ENCODE assay signal across 30 mouse cellular contexts in the genomic region with DNA sequence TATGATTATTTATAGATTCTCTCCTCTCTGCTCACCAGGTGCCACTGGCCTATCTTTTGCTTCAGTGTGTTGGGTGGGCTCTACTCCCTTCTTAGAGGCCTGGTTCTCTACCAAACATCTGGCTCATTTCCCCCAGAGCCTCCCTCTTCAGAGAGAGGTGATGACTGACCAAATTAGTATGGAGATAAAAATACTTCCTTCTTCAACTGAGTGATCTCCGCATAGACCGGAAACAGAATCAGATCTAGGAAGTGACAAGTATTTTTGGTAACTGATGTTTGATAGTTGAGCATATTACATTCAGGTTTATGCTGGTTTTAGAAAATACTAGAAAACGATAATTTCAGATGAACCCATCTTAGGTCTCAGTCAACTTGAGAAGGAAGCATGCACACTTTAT.
A peak's percentile ranks its signal among the peaks of the same experiment; 100 is the strongest.
DNase-seq lines count a peak whose midpoint lies in the region; ATAC-seq and TF ChIP-seq lines count a peak whose summit lies in the region.
"Had no signal": no experiment of that assay in that cellular context is flagged by ENCODE, and none has a peak within 500 bp of the region (broad histone marks: within the 10 kb centered on the region; RNA-seq: fewer than 3 reads in every experiment).

No protein-coding gene starts in this region.

- H3K4me1 ChIP-seq in MEL (ENCODE audit: control insufficient read depth in 1 of 2, insufficient read depth in 2 of 2, low read length in 2 of 2), result peaks cover 10 to 17% of the 10 kb centered on the region in 2 experiments
- H3K4me1 ChIP-seq: heart, embryonic 10.5 days; heart, embryonic 15.5 days had no signal

- TF ChIP-seq CTCF in MEL (IDR thresholded peaks at IDR 0.05 in 2 of 3, conservative IDR thresholded peaks at IDR 0.05 in 1 of 3; ENCODE audit: control insufficient read depth in 1 of 3, insufficient read depth in 1 of 3, low read depth in 2 of 3, low read length in 3 of 3, poor library complexity in 1 of 3, severe bottlenecking in 1 of 3), result no peak

- no peak overlapping the region for H3K4me3 ChIP-seq in MEL (ENCODE audit: control insufficient read depth in 1 of 2, insufficient read depth in 1 of 2, low read depth in 2 of 2, low read length in 2 of 2)
- H3K4me3 ChIP-seq: erythroblast, embryonic 14.5 days; forebrain, embryonic 12.5 days; heart, embryonic 10.5 days; heart, embryonic 15.5 days; limb, embryonic 10.5 days; limb, embryonic 15.5 days; midbrain, embryonic 13.5 days; neural tube, embryonic 13.5 days had no signal

- peaks cover 5 to 33% of the 10 kb centered on the region in 2 experiments for H3K36me3 ChIP-seq in MEL (ENCODE audit: control insufficient read depth in 1 of 2, insufficient read depth in 2 of 2, low read length in 2 of 2)
- H3K36me3 ChIP-seq: forebrain, embryonic 12.5 days; heart, embryonic 10.5 days; heart, embryonic 15.5 days; limb, embryonic 10.5 days; limb, embryonic 15.5 days; midbrain, embryonic 13.5 days; neural tube, embryonic 13.5 days had no signal

- peak; percentile 22 for ATAC-seq in granulocyte monocyte progenitor cell, adult 5-6 weeks (replicated peaks; ENCODE audit: poor library complexity, severe bottlenecking)
- peak; percentile 32; the same call in 1 of the 2 replicates for ATAC-seq in megakaryocyte progenitor cell, adult 5-6 weeks (replicated peaks; ENCODE audit: poor library complexity)
- no peak for ATAC-seq in frontal cortex, adult (ENCODE audit: low TSS enrichment)
- ATAC-seq: forebrain, postnatal 0 days; hindbrain, embryonic 16.5 days; intestine, embryonic 16.5 days; midbrain, embryonic 13.5 days; Patski had no signal

- no peaks in the 10 kb centered on the region for H3K9me3 ChIP-seq in MEL (replicated peaks; ENCODE audit: insufficient read depth, low read length)
- H3K9me3 ChIP-seq: forebrain, embryonic 12.5 days; heart, embryonic 10.5 days; heart, embryonic 15.5 days; limb, embryonic 10.5 days; limb, embryonic 15.5 days; midbrain, embryonic 13.5 days; neural tube, embryonic 13.5 days had no signal

- no peak for TF ChIP-seq POLR2A in MEL (IDR thresholded peaks at IDR 0.05; ENCODE audit: control insufficient read depth in 1 of 2, insufficient read depth in 1 of 2, low read depth in 1 of 2, low read length in 2 of 2, poor library complexity in 1 of 2)

- peak overlapping the region; percentile 49 for H3K27ac ChIP-seq in MEL (ENCODE audit: control insufficient read depth, low read depth, low read length)
- H3K27ac ChIP-seq: forebrain, embryonic 12.5 days; heart, embryonic 10.5 days; heart, embryonic 15.5 days; kidney, postnatal 0 days; limb, embryonic 10.5 days; limb, embryonic 15.5 days; liver, embryonic 14.5 days; midbrain, embryonic 13.5 days; neural tube, embryonic 13.5 days had no signal

- TF ChIP-seq RAD21 in MEL (IDR thresholded peaks at IDR 0.05; ENCODE audit: low read depth, low read length), result no peak

- peak; percentile 85 to 90 for TF ChIP-seq EP300 in MEL (IDR thresholded peaks at IDR 0.05; ENCODE audit: low read depth in 1 of 2, low read length in 2 of 2)

- no peak overlapping the region for H3K9ac ChIP-seq in MEL (ENCODE audit: control insufficient read depth, low read depth, low read length, poor library complexity, severe bottlenecking)
- H3K9ac ChIP-seq: forebrain, embryonic 12.5 days; forebrain, postnatal 0 days; heart, embryonic 15.5 days; limb, embryonic 15.5 days; liver, embryonic 14.5 days; midbrain, embryonic 13.5 days; neural tube, embryonic 13.5 days had no signal

- peaks cover 15% of the 10 kb centered on the region for H3K79me2 ChIP-seq in MEL (ENCODE audit: control insufficient read depth, insufficient read depth, low read length, poor library complexity)

- DNase-seq in 416B (ENCODE audit: low read depth) (peak; percentile 82), MEL (ENCODE audit: low read depth, low spot score) (peak; percentile 78)
- no peak for DNase-seq in right cerebral cortex, postnatal 4 days
- no peak for DNase-seq in layer of hippocampus, adult 9-11 months
- DNase-seq: adrenal gland, adult 2 months; cerebellum, adult 9-11 months; forebrain, postnatal 0 days; gastrocnemius, postnatal 14 days; heart, adult 11 months; kidney, adult 8-10 months; kidney, postnatal 4 days; layer of hippocampus, postnatal 36 days; lung, adult 2 months; thymus, postnatal 25 days had no signal

- no peaks in the 10 kb centered on the region for H3K27me3 ChIP-seq in MEL (ENCODE audit: control insufficient read depth in 1 of 2, insufficient read depth in 2 of 2, low read length in 2 of 2)
- H3K27me3 ChIP-seq: neural tube, embryonic 13.5 days; Patski had no signal

TF ChIP-seq in MEL, 35 proteins besides CTCF, POLR2A, EP300 and RAD21:
- TF ChIP-seq GATA1 (IDR thresholded peaks at IDR 0.05; ENCODE audit: low read depth, low read length), result peak; percentile 82
- peak; percentile 65 for TF ChIP-seq TCF12 (IDR thresholded peaks at IDR 0.05; ENCODE audit: low read depth, low read length)
- TF ChIP-seq GABPA (IDR thresholded peaks at IDR 0.05; ENCODE audit: low read depth, low read length), result no peak
- TF ChIP-seq RCOR1 (IDR thresholded peaks at IDR 0.05; ENCODE audit: low read depth, low read length), result peak; percentile 66; the same call in 1 of the 2 replicates
- TF ChIP-seq SIN3A (IDR thresholded peaks at IDR 0.05; ENCODE audit: low read length), result peak; percentile 58
- TF ChIP-seq TAL1 (IDR thresholded peaks at IDR 0.05; ENCODE audit: low read length), result peak; percentile 48
- peak; percentile 29; the same call in 1 of the 2 replicates for TF ChIP-seq HCFC1 (IDR thresholded peaks at IDR 0.05; ENCODE audit: low read depth, low read length)
- TF ChIP-seq ETS1 (IDR thresholded peaks at IDR 0.05; ENCODE audit: low read depth, low read length), result peak; percentile 81; the same call in 1 of the 2 replicates
- TF ChIP-seq CHD2 (IDR thresholded peaks at IDR 0.05; ENCODE audit: low read length), result no peak
- TF ChIP-seq SMC3 (IDR thresholded peaks at IDR 0.05; ENCODE audit: low read depth, low read length), result no peak

Comparison
In these comparisons a context has a peak if more than half of its experiments do, and no peak if none do; other contexts are left out.
1. DNase-seq: peak in 416B (single experiment) and MEL (single experiment); none in right cerebral cortex, postnatal 4 days (single experiment) and layer of hippocampus, adult 9-11 months (single experiment).